Mouse (Mus musculus) hindlimb bud, embryonic 11.5 days (tissue): ENCODE results near the gene Spata5.
"Not testable (repeated sequence)": the region's sequence is repeated elsewhere in the genome, so short reads cannot be mapped to it uniquely, and the experiment has no call there.

ENCODE experiments used
- DNase-seq: peaks from one replicate; pipeline ENCODE4 v3.0.0-alpha.2; 2012; ENCODE audit warnings: low read depth, low spot score; ENCODE audit errors: extremely low spot score

The Spata5 gene

DNA sequence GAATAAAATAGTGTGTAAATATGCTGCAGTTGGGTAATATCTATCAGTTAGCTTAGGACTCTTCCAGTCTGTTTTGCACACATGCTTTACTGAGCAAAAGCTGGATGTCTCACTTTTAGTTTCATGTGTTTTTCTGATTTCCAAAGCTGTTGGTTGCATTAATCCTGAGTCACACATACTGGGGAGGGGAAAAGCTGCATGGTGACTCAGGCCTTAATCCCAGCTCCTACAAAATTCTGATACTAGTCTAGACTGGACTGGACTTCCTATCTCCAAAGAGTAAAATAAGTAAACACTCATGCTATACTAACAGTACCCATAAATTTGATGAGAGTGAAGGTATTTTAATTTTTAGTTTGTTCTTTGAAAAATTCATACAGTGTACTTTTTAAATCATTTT lies 84.2 kb downstream of the Spata5 start:
- DNase-seq: no peak

DNA sequence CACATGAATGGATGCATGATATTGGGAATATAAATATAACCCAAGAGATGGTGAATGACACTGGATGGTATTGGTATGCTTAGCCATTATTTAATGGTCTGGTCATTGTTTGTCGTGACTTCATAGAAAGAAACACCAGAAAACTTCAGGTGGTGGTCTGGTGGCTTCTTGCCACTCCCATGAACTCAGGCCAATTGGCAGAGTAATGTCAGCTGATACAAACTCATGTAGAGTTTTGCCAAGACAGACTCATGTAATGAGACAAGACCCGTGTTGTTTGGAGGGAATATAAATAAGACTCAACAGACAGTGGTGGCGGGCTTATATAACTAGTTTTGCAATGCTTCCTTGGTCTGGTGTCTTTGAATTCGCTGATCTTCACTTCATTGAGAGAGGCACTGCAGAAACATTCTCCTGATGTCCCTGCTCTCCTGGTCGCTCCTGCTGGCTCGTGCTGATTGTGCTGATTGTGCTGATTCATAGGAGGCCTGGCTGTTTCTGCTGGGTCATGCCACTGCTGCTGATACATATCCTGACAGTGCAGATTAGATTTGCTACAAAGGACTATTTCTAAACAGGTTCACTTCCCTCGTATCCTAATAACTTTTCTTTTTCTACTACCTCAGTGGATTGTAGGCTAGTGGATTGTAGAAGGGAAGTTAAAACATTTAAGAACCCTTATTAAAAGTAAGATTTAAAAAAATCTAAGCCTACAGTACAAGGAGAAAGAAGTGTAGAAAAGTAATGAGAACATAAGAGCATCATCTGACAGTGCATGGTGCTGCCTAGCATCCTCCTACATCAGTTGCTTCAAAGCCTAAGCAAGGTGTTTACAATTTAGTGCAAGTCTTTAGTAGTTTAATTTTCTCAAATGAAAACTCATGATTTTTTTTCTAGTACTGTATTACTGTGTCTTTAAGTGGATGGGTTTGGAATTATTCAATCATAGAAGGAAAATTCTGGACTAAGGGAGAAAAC lies 90.6 kb downstream of the Spata5 start:
- no peak for DNase-seq

DNA sequence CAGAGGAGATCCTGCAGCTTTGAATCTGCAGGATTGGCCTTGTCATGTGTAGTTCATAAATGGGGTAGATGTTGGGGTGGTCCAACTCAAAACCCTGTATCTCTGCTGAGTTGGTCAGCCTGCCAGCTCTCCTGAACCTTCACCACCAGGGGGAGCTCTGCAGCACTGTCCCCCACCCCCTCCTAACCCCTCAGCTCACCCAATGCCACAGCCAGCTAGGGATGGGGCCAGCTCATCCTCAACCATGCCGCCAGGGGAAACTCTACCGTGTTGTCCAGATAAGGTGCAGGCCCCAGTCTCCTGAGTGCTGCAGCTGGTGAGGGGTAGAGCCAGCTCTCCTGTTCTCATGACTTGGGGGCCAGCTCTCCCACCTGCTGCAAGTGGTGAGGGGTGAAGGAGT lies 95.8 kb downstream of the Spata5 start:
- DNase-seq: no peak

DNA sequence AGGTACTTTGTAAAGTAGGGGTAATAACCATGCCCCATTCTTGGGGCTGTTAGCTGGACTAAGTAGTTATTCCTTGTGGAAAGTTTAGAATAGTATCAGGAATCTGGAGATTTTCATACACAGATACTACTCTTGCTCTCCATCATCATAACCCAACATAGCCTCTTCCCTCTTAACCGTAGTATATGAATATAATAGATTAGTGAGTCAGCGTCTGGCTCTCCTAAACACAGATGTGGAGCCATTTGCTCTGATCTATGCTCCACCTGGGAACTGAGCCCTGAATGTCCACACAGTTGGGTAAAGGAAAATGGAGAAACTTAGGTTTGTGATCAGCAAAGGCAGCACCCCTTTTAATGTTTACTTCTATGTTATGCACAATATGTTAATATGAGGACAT lies 96.7 kb downstream of the Spata5 start:
- no peak for DNase-seq

DNA sequence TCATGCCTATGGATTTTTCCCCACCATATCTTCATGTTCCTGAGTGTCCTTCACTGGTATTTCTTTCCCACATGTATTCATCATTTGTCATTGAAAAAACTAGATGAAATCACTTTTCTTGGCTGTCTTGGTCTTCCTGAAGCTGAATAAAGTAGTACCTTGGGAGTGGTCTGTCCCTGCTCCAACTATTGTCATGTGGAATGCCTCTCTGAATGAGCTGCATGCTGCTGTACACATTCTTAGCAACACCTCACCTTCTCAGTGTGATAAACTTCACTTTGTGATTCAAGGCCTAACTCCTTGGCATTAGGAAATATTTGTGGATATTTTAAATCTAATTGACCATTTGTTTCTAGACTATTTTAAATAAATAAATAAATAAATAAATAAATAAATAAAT lies 98.9 kb downstream of the Spata5 start:
- DNase-seq: no peak

DNA sequence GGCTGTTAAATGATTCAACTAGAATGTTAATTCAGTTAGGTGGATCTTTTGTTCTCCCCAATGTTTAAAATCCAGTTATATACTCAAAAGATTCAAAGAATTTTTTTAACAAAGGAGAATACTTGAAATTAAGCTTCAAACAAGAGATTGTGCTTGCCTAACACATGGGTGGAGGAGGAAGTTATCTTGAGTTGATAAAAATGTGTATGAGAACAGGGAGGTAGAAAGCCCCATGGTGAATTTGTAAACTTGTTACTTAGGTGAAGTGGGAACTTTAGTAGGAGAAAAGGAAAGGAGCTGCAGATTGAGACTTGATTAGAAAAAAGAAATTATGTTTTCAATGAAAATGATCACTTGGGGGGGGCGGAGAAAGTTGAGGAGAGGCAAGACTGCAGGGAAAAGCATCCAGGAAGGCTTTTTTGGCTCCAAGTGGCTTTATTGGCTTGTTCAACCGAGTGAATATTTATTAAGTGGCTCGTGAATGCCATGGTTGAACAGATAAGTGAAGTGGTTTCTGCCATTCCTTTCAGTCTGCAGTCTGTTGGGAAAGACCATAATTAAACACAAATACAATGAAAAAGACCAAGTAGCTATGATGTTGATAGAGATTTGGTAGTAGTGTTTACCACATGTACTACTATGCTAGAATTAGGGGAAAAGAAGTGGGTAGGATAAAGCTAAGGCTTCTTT lies 100.8 kb downstream of the Spata5 start:
- DNase-seq: no peak

DNA sequence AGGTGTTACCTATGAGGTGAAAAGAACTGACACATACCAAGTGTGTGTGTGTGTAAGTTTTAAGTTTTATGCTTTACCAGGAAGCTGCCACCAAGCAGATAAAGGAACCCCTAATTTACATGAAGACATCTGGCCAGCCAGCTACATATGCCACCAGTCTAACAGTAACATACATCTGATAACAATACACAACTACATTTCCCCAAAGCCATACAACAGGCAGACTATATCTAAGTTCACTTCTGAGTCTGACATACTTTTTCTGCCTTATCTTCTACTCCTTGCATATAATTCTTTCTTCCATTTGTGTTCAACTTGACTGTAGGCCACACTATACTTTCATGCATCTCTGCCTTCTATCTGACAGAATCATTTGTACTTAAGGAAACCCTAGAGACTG lies 112.4 kb downstream of the Spata5 start:
- no peak for DNase-seq

DNA sequence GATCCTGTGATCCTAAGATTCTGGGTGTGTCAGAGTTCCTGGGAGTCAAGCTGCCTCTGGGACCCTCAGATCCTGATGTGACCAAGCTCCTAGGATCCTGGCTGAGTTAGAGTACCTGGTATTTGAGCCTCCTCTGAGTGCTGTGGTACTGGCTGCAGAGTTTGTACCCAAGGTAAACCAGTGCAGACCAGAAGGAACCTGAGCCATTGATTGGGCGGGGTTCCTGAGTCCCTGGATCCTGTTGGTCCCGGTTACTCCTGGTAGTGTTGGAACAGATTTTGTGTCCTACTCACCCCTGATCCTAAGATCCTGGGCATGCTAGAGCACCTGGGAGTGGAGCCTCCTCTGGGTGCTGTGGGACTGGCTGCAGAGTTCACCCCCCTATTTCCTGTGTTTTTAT lies 121.0 kb downstream of the Spata5 start:
- DNase-seq: not testable (repeated sequence)

DNA sequence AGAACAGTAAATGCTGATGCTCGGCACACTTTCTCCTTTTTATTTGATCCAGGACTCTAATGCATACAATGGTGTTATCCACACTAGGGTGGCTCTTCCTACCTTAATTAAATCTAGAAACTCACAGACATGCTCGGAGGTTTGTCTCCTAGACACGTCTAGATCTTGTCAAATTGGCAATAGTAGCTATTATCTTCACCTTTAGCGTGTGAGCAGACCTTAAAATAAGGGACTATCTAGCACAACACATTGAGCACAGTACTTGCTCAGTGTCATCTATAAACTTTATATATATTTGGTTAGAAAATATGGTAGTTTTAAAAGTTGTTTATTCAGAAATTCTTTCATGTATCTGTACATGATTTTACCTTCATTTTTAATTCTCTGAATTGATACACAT lies 126.7 kb downstream of the Spata5 start:
- DNase-seq: no peak

DNA sequence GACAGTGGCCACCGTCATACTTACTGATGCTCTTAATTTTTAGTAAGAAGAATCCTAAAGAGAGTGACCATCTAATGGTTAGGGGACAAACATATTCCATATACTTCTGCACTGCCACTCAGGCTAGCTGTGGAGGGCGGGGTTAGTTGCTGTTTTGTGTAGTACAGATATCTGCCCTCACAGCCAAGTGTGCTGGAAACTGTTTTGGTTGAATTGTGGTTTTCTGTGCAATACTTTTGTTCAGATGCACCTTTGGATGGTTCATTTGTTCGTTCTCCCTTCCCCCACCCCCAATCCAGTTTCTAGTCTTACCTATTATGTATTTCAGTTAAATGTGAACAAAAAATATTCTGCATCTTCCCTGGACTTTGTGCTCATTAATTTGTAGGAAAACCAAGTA lies 130.5 kb downstream of the Spata5 start:
- DNase-seq: no peak

DNA sequence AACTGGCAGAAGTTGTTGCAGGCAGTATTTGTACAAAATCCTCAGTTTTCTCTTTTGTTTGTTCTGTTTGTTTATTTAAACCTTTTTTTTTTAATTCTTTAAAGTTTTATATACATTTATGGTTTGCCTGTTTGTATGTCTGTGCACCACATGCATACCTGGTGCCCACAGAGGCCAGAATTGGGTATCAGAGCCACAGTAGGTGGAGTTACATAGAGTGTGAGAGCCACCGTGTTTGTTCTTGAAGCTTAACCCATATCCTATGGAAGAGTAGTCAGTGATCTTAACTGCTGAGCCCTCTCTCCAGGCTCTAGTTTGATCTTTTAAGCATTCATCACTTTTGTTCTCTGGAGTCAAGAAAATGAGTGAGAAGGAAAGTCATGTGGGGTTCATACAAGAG lies 130.9 kb downstream of the Spata5 start:
- no peak for DNase-seq

DNA sequence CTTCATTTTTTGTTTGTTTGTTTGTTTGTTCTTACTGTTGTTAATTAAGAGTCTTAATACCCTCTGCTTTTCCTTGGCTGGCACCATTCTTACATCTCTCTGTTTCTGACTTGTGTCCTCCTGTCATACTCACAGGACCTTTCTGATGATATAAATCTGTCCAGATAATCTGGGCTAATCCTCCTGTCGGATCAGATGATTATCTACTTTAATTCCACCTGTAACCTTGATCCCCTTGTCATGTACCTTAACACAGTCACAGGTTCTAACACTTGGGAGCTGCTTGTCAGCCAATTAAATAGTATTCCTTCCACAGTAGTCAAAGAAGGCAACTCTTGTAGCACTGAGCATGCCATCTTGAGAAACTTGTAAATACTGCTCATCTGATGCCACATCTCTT lies 131.8 kb downstream of the Spata5 start:
- no peak for DNase-seq

DNA sequence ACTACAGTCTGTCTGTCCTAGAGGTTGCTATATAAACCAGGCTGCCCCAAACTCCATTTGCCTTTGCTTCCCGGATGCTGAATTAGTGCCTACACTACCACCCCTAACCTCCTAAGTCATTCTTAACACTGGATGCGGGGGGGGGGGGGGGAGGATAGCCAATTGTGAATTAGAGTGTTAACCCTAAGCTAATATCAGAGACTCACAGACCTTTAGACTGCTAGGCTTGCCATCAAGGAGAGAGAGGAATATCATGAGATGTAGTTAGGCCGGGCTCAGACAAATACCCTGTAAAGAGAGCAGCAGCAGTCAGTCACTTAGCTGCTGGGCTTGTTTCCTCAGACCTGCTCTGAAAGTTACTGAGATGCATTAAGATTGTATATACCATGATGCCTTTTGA lies 132.5 kb downstream of the Spata5 start:
- no peak for DNase-seq

DNA sequence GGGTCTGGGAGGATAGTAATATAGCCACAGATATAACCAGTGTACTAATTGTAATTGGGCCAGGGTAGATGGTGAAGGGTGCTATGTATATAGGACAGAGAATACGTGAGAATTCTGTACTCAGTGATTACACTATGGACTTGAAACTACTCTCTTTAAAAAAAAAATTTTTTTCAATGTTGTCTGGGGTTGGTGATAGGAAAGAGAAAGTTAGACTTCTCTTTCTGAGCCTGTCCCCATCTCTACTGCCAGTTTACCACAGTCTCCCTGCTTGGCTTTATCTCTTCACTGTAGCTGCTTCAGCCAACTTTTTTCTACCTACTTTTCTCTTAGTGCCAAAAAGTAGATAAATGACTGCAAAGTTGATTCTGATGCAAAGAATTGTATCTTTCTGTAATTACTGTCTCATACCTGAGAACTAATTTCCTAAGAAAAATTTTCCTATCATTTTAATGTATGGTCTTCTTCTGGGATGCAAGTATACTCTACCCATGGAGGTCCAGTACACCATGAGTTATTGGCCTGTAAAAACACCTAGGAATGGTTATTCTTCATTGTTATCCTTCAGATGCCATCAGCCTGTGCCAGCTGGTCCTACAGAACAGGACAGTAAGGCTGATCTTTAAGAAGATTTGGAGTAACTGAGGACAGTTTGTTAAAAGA lies 133.8 kb downstream of the Spata5 start:
- DNase-seq: no peak

DNA sequence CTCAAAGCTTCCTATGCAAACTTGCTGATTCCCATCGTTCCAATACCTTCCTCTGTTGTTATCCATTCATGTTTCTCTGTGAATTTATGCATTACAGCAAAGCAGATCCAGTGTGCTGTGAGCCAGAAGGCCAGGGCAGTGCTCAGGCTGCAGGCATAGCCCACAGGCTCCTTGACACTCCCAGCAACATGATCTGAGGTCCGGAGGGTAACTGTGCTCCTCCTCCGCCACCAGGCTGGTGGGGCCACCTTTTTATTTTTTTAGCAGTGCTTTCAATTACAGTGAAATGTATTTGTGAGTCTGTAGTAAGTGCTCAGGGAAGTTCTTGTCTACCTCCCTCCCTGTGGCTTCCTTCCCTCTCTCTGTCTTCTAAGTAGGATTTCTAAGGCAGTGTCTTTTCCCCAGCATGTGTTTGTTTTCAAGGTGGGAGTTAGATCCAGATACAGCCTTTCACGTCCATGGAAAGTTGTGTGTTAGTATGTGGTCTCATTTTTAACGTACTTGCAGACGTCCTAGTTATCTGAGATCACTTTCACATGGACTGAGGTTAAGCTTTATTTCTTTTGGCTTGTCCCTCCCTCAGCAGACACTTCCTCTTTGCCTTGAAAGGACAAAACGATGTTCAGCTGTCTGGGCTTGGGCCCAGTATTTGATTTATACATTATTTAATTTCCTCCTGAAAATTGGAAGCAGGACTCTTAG lies 136.9 kb downstream of the Spata5 start:
- no peak for DNase-seq

DNA sequence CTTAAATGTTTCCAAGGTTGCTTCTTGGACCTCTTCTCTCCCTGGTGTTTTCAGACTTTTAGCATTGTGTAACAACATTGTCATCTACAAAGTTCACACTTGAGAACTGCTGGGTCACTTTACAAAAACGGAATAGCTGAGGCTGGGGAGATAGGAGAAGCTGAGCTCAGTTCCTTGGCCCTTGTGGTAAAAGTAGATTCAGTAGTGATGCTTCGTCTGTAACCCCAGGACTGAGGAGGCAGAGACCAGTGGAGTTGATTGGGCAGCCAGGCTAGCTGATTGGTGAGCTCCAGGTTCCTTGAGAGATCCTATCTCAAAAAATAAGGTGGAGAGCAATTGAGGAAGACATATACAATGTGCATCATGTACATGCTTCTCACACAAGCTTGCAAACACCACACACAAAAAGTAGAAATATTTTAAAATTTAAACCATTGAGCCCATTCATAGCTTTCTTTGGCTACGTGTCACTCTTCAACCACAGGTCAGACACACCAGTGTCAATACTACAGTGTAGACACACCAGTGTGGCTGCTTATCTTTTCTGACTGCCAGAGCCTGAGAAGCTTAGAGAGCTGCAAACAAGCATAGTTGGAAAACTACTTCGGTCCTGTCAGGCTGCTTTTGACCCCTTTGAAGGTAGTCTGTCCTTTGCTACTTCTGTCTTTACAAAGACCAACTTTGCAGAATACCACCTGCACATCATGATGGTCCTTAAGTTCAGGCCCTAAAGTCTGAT lies 138.2 kb downstream of the Spata5 start:
- DNase-seq: no peak

DNA sequence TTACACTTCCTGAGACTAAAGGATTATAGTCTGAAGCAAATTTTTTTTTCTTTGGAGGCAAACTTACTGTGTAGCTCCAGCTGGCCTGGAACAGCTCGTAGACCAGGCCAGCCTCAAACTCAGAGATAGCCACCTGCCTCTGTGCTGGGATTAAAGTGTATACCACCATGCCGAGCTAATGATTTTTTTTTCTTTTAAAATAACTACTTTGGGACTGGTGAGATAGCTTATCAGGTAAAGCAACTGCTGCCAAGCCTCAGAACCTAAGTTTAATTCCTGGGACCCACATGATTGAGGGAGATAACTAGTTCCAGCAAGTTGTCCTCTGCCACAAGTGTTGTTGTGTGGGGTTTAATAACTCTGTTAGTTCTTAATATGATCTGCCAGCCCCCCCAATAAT lies 139.6 kb downstream of the Spata5 start:
- no peak for DNase-seq

DNA sequence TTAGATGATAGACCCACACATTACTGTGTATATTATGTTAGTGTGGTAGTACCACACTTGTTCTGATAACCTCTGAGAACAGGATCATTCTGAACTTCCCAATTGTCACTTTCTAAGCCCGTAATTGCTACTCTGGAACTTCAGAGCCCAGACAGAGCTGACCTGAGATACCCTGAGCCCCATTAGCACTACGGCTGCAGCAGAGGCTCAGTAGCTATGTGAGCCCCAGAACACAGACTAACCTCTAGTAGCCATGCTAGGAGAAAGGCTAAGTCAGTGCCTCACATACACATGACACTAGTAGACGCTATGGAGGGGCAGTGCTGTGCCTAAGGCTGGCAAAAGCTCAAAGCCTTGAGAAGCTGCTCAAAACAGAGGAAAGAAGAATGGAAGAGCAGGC lies 141.8 kb downstream of the Spata5 start:
- DNase-seq: no peak

DNA sequence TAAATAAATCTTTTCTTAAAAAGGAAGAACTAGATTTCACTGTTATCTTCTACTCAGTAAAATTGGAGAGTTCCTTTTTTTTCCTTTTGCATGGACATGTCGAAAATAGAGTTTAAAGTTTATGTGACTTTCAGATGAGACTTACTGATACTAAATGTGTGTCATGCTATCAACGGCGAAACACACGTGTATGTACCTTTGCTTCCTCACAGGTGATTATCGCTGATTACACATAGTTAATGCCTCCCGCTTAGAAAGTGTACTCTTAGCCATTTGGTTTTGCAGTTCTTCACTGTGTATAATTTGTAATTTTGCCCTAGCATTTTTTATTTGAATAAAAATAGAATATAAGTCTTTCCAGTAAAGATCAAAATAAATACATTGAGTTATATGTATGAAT lies 146.4 kb downstream of the Spata5 start:
- DNase-seq: no peak

DNA sequence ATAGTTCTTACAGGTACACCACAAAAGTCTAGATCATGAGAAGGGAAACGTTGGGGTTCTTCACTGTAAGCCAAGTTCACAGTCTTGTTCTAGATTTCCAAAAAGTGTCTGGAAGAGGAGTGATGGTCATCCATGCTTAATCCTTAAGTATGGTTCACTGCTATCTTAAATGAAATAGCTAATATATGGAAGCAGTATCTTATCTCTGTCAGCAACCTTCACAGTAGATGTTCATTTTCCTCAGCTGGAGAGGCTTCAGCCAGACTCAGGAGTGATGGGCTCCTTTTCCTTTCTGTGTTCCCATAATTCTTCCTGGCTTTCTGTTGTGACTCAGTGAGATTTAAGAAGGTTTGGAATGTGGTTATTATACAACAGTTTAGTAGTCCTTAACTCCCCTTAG lies 147.8 kb downstream of the Spata5 start:
- no peak for DNase-seq

DNA sequence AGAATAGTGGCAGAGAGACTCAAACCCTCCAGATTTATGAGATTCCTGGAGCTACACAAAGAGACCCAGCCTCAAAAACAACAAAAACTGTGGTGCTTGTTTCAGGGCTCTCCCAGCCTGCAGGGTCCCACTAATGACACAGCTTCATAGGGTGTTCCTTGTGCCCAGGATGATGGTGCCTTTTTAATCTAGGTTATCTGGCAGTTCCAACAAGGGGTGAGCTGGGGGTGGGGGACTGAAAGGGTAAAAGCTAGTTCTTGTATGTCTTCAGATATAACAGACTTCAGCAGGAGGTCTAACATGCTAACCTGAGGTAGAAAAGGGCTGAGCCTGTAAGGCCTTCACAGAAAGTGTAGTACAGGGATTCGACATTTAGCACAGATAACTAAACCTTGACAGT lies 149.1 kb downstream of the Spata5 start:
- no peak for DNase-seq
